Mouse (Mus musculus) stomach, postnatal 0 days (tissue): ENCODE measurements around the gene 1700022I11Rik. TPM values are rescaled to one million over a fixed set of nuclear protein-coding genes. Genes with fewer than 3 reads are reported as not detected.
A peak's percentile ranks its signal among the peaks of the same experiment; 100 is the strongest.

ENCODE experiments used
- ATAC-seq: fragments of 200-750 bp; cut with Nextera tagmentation; 2 replicates; pipeline ENCODE4 v1.8.0; 2017; ENCODE audit not compliant: low FRiP score, low TSS enrichment
- DNase-seq: peaks from one replicate; pipeline ENCODE4 v3.0.0-alpha.2; 2016; ENCODE audit warnings: low spot score
- H3K27ac ChIP-seq: fragments of 300-500 bp; sonication (generic); replicated peaks from 2 replicates; pipeline ENCODE4 v1.5.1; 2014; ENCODE audit warnings: mild to moderate bottlenecking, control low read depth
- H3K27me3 ChIP-seq: fragments of 300-500 bp; sonication (generic); 2 replicates; pipeline ENCODE4 v1.6.1; 2014; ENCODE audit warnings: low read length; ENCODE audit not compliant: control insufficient read depth, insufficient read depth
- H3K36me3 ChIP-seq: fragments of 300-500 bp; sonication (generic); 2 replicates; pipeline ENCODE4 v1.6.1; 2014; ENCODE audit warnings: low read length, mixed read lengths; ENCODE audit not compliant: control insufficient read depth, insufficient read depth
- H3K4me1 ChIP-seq: fragments of 300-500 bp; sonication (generic); replicated peaks from 2 replicates; pipeline ENCODE4 v1.6.1; 2014; ENCODE audit warnings: antibody characterized with exemption; ENCODE audit not compliant: control insufficient read depth, insufficient read depth
- H3K4me2 ChIP-seq: fragments of 300-500 bp; sonication (generic); replicated peaks from 2 replicates; pipeline ENCODE4 v1.6.1; 2014; ENCODE audit warnings: low read depth, mild to moderate bottlenecking, control low read depth, moderate library complexity
- H3K4me3 ChIP-seq: fragments of 300-500 bp; sonication (generic); 2 replicates; pipeline ENCODE4 v1.5.1; 2014; ENCODE audit warnings: low read depth, low read length, control low read depth
- H3K9ac ChIP-seq: fragments of 300-500 bp; sonication (generic); 2 replicates; pipeline ENCODE4 v1.6.1; 2014; ENCODE audit warnings: mild to moderate bottlenecking, low read length, control low read depth, mixed read lengths
- H3K9me3 ChIP-seq: fragments of 300-500 bp; sonication (generic); 2 replicates; pipeline ENCODE4 v1.6.1; 2016; ENCODE audit warnings: low read length; ENCODE audit not compliant: control insufficient read depth
- CTCF ChIP-seq: IDR thresholded peaks from 2 replicates; pipeline ENCODE4 v1.5.1; 2016; ENCODE audit warnings: antibody characterized with exemption, low read depth, mild to moderate bottlenecking, moderate library complexity
- EP300 ChIP-seq: optimal IDR thresholded peaks from 2 replicates; pipeline ENCODE3; 2016; ENCODE audit warnings: antibody characterized with exemption
- WGBS: fragments of 180-500 bp; shearing (Covaris S2); extraction: QIAGEN DNeasy Blood & Tissue Kit; methylation state at CpG from one replicate; pipeline ENCODE4 v1.1.7; 2014; 5-methylcytosine and 5-hydroxymethylcytosine counted together
- polyA plus RNA-seq: library from polyadenylated mRNA; unstranded; fragments of >200 nt; fragmentation: Nextera tagmentation; extraction: Ambion mirVana; gene quantifications from 2 replicates; pipeline ENCODE4 v1.2.1, GENCODE M21; 2015

The 1700022I11Rik gene
- polyA plus RNA-seq, 1 experiment from 2014 or later: 0.46 TPM

- no peak overlapping the region for H3K4me3 ChIP-seq
- ATAC-seq (no peak), DNase-seq (no peak)
- no peaks in the 10 kb centered on the region for H3K27me3 ChIP-seq
- no peaks in the 10 kb centered on the region for H3K9me3 ChIP-seq
- no peak overlapping the region for H3K9ac ChIP-seq
- H3K4me1 ChIP-seq: 0 out of 2 replicates have a peak, but pooled peaks cover 5% of the 10 kb centered on the region
- H3K4me2 ChIP-seq: no peak overlapping the region
- H3K36me3 ChIP-seq: no peaks in the 10 kb centered on the region
- WGBS: 79% methylated on average over 2 of the region's 2 CpGs
- no peak overlapping the region for H3K27ac ChIP-seq
- no peak for TF ChIP-seq CTCF
- no peak for TF ChIP-seq EP300
Observed at GRCm38 (mm10) chr4:43001272-43001671, 31.9 kb downstream of the 1700022I11Rik start.

- 0 out of 2 replicates have a peak, but pooled peaks cover 2% of the 10 kb centered on the region for H3K4me1 ChIP-seq
- DNase-seq (no peak), ATAC-seq (no peak)
- H3K4me3 ChIP-seq: no peak overlapping the region
- no peak overlapping the region for H3K9ac ChIP-seq
- no peaks in the 10 kb centered on the region for H3K9me3 ChIP-seq
- 64% methylated on average over 12 of the region's 12 CpGs for WGBS
- no peaks in the 10 kb centered on the region for H3K36me3 ChIP-seq
- H3K27me3 ChIP-seq: no peaks in the 10 kb centered on the region
- H3K4me2 ChIP-seq: no peak overlapping the region
- TF ChIP-seq CTCF (0 out of 2 replicates have a peak, but pooled peaks have one; percentile 3), EP300 (no peak)
- no peak overlapping the region for H3K27ac ChIP-seq
Observed at GRCm38 (mm10) chr4:43002756-43003439, 33.5 kb downstream of the 1700022I11Rik start.

- Histone ChIP-seq H3K9me3 (no peaks in the 10 kb centered on the region), H3K4me1 (no peaks in the 10 kb centered on the region), H3K4me3 (no peak overlapping the region), H3K36me3 (no peaks in the 10 kb centered on the region), H3K4me2 (no peak overlapping the region), H3K27me3 (no peaks in the 10 kb centered on the region), H3K27ac (no peak overlapping the region), H3K9ac (no peak overlapping the region)
- 87% methylated on average over 3 of the region's 3 CpGs for whole genome bisulfite sequencing
- DNase-seq: no peak
- ATAC-seq: no peak
- TF ChIP-seq CTCF: no peak
- no peak for TF ChIP-seq EP300
Observed at GRCm38 (mm10) chr4:43004951-43005350, 35.5 kb downstream of the 1700022I11Rik start.

DNA sequence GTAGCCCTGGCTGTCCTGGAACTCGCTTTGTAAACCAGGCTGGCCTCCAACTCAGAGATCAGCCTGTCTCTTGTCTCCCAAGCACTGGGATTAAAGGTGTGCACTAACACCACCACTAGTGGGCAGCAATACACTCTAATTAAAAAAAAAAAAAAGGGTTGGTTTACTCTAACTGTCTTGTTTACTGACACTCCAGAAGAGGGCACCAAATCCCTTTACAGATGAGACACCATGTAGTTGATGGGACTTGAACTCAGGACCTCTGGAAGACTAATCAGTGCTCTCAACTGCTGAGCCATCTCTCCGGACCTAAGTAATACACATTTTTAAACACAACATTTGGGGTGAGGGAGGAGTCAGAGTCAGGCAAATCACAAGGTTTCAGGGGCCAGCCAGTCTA lies 36.4 kb downstream of the 1700022I11Rik start:
- H3K9ac ChIP-seq: no peak overlapping the region
- H3K27me3 ChIP-seq: no peaks in the 10 kb centered on the region
- no peak overlapping the region for H3K27ac ChIP-seq
- DNase-seq (no peak), ATAC-seq (no peak)
- H3K4me1 ChIP-seq: no peaks in the 10 kb centered on the region
- no peak overlapping the region for H3K4me2 ChIP-seq
- H3K36me3 ChIP-seq: no peaks in the 10 kb centered on the region
- no peaks in the 10 kb centered on the region for H3K9me3 ChIP-seq
- 49% methylated on average over 2 of the region's 2 CpGs for WGBS
- TF ChIP-seq EP300 (no peak), CTCF (peak; percentile 76)
- H3K4me3 ChIP-seq: no peak overlapping the region

- no peaks in the 10 kb centered on the region for H3K4me1 ChIP-seq
- H3K9ac ChIP-seq: peak within 1 kb of the TSS; percentile 63
- H3K36me3 ChIP-seq: no peaks in the 10 kb centered on the region
- no peaks in the 10 kb centered on the region for H3K27me3 ChIP-seq
- H3K9me3 ChIP-seq: no peaks in the 10 kb centered on the region
- DNase-seq (peak; percentile 82), ATAC-seq (peak; percentile 87)
- peak within 1 kb of the TSS; percentile 77 for H3K4me2 ChIP-seq
- peak within 1 kb of the TSS; percentile 63 for H3K4me3 ChIP-seq
- WGBS: under 1% methylated on average over 37 of the region's 37 CpGs
- no peak within 1 kb of the TSS for H3K27ac ChIP-seq
- TF ChIP-seq EP300 (no peak), CTCF (no peak)
Observed at GRCm38 (mm10) chr4:43010161-43011038, 41.0 kb downstream of the 1700022I11Rik start, which contains the start of gene Fancg. TSS of gene Fancg (minus strand) at chr4:43010506.
